Mouse (Mus musculus) cerebellum, adult 8-10 months (tissue): Measurements from ENCODE around the gene Gpr19.

Experiments
- DNase-seq: peaks from one replicate; pipeline ENCODE4 v3.0.0; 2022

The Gpr19 gene

DNA sequence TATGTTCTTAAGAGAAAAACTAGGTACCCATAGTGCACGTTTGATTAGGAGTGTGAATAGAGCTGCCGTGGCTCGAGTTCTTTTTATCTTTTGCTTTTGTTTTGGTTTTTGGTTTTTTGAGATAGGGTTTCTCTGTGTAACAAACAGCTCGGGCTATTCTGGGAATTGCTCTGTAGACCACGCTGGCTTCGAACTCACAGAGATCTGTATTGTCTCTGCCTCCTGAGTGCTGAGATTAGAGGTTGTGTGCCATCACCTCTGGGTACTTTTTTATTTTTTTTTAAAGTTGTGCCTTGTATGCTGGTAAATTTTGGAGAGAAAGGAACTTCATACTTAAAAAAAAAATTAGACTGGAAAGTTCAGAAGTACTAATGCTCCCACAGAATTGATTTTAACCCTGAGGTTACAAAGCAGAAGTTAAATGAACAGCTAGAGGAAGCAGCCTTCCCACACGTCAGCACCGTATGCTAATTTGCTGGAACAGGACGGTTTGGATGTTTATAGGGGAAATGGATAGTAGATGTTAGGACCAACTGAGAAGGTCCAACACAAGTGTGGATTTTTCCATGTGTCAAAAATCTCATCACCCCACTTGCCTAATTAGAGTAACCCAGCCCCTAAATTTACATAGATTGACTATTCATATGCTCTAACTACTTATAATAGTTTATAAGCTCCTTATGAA is 24.3 kb upstream of the Gpr19 start:
- no peak for DNase-seq

DNA sequence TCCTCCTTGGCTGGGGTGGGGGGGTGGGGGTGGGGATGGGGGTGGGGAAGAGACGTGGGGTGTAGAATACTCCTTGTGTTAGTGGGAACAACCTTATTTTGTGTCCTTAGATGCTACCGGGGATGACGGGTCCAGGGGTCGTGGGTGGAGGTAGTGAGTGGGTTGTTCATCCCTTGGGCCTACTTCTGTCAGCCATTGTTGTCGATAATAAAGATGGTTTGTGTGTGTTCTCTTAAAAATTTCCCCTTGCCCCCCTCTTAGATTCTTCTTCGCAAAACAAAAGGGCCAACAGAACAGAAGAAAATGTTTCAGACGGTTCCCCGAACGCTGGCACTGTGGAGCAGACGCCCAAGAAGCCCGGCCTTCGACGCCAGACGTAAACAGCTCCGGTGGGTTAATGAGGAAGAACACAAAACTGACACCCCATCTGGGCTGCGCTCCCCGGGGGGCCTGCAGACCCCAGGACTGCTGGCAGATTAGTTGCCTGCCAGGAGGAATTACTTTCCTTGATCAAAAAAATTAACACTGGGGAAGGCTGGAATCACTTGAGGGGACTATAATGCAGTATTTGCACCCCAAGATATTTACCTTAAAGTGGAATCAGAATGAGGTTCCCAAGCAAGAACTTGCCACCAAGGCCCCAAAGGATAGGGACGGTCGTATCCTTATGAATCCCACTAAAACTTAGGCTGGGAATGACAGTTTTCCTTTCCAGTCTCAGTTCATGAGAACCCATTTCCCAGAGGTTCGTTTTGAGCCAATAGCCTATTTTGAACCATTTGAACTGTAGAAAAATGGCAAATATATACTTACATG is 23.5 kb upstream of the Gpr19 start:
- no peak for DNase-seq

DNA sequence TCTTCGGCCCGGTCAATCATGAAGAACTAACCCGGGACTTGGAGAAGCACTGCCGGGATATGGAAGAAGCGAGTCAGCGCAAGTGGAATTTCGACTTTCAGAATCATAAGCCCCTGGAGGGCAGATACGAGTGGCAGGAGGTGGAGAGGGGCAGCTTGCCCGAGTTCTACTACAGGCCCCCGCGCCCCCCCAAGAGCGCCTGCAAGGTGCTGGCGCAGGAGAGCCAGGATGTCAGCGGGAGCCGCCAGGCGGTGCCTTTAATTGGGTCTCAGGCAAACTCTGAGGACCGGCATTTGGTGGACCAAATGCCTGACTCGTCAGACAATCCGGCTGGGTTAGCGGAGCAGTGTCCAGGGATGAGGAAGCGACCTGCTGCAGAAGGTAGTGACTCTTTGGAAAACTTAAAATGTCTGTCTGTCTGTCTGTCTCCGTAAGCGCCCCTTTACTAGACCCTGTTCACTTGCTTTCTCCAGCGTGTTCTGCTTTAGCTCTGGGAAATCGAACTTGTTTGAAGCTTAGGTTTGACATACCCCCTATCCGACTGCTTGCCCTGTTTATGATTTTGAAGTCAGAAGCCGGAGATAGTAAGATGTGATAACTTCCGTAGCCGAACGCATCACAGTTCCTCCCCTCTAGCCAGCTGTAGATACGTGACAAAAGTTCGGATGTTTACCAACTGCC is 22.8 kb upstream of the Gpr19 start:
- DNase-seq: peak; percentile 78

DNA sequence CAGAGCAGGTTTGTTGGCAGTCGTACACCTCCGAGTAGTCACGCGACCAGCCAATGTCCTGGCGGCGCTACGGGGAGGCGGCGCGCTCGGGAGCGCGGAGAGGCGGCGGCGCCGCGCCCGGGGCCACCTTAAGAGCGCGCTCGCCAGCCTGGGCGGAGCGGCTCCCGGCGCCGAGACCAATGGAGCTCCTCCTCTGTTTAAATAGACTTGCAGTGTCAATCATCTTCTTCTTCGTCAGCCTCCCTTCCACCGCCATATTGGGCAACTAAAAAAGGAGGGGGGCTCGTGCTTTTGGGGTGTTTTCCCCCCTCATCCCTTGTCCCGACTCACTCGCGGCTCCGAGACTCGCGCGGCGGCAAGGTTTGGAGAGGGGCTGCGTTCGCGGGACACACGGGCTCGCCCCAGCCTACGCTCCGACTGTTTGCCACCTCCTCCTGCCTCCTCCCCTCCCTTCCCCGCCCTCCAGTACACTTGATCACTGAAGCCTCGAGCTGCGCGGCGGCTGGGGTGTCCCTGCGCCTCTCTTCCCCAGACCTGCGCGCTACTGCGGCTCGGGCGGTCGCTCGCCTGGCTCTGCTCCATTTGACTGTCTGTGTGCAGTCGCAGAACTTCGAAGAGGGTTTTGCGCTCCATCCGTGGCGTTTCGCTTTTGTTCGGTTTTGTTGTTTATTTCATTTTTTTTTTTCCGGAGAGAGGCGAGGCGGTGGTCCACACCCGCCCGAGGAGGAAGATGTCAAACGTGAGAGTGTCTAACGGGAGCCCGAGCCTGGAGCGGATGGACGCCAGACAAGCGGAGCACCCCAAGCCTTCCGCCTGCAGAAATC is 22.0 kb upstream of the Gpr19 start, which contains the start of gene Cdkn1b:
TSS of gene Cdkn1b (plus strand) at position 212 of the 824 bp plus-strand sequence.
- DNase-seq: peak; percentile 91

DNA sequence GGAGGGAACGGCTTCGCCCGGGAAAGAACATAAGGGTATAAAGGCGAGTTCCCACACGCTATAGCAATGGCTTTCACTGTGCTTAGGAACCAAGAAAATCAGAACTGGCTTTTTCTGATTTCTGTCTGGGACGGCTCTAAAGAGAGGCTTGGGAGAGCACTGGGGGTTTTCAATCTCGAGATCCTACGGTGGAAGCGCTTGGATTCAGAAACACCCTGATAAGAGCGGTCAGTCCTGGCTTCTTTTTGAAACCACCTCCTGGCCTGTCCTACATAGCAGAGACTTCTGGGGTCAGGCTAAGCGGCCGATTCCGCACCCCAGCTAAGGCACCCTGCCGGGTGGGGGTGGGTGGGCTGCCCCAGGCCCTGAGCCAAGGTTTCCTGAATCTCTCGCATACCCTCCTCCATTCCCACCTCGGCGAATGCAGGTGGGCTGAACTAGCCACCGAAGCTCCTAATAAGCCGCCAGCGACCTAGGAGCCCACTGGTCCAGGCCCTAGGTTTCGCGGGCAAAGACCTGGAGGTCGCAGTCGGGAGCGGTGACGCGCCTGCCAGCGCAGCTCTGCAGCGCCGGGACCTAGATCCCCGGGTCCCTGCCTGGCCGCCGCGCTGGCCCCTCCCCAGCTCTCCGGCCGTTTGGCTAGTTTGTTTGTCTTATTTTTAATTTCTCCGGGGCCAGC is 21.3 kb upstream of the Gpr19 start:
- no peak for DNase-seq

DNA sequence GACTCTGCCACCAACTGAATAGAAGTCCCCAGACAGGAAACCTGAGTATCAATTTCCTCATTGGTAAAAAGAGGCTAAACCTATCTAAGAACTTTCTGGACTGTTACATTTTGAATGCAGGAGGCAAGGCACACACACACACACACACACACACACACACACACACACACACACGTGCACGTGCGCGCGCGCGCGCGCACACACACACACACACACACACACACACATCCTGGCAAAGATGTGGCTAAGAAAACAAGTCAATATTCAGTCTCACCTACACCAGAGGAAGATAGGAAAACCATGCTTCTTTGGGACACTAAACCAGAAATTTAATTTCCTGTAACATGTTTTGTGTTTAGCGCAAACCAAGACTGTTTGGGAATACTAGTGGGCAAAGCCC is 20.4 kb upstream of the Gpr19 start:
- no peak for DNase-seq

DNA sequence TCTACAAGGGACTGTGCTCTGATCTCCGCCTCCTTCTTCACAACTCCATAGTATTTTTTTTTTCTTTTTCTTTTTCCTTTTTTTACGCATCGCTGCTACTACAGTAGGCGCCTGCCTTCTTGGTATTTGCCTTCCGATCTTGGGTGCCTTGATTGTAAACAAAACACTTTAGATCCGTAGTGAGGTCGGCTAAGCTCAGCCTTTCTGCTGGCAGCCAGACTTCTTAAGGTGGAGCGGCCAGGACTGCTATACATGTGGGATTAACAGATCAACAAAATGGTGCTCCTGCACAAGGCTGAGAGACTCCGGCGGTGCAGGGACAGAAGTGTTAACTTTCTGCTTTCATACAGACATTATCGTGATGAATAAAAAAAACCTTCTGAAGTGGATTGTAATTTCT is 18.7 kb upstream of the Gpr19 start:
- DNase-seq: no peak

DNA sequence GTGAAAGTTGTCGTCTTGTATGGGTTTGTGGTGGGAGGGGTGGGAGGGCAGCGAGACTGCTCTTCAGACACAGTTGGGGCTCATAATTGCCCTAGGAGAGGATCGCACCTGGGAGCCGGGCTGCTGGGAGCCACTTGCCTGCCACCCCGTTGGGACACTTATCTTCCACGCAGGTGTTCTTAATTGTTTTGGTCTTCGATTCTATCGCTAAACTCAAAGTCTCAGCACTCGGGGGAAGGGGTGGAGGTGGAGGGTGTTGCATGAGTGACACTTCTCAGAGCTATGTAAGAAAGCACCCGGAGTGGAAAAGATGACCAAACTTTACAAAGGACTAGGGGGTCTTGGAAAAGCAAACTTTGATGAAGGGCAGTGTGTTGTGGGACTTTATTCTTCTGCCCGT is 18.3 kb upstream of the Gpr19 start:
- DNase-seq: no peak

DNA sequence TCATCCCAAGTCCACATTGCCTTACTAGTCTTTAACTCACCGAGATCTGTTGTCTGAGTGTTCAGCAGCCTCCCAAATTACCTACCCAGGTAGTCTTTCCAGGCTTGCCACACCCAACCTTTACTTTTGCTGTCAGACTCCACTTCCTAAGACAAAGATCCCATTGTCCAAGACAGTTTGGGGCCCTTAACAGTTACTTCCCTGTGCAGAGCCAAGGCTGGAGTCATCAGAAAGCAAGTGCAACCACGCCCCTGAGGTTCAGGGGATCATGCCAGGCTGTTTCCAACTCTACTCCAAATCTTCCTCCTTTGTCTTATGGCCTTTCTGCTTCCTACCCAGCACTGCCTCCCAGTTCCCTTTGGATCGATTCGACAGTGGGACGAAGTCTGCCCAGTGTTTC is 16.1 kb upstream of the Gpr19 start:
- no peak for DNase-seq

DNA sequence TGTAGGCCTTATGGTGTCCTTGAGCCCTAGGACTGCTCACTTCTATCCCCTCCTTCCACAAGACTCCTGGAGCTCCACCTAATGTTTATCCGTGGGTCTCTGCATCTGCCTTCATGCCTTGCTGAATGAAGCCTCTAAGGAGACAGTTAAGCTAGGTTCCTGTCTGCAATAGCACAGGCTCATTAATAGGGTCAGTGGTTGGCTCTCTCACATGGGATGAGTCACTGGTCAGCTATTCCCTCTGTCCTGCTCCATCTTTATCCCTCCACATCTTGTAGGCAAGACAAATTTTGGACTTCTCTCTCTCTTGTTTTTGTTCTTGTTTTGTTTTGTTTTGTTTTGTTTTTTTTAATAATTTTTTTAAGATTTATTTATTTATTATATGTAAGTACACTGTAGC is 7.4 kb upstream of the Gpr19 start:
- DNase-seq: no peak

DNA sequence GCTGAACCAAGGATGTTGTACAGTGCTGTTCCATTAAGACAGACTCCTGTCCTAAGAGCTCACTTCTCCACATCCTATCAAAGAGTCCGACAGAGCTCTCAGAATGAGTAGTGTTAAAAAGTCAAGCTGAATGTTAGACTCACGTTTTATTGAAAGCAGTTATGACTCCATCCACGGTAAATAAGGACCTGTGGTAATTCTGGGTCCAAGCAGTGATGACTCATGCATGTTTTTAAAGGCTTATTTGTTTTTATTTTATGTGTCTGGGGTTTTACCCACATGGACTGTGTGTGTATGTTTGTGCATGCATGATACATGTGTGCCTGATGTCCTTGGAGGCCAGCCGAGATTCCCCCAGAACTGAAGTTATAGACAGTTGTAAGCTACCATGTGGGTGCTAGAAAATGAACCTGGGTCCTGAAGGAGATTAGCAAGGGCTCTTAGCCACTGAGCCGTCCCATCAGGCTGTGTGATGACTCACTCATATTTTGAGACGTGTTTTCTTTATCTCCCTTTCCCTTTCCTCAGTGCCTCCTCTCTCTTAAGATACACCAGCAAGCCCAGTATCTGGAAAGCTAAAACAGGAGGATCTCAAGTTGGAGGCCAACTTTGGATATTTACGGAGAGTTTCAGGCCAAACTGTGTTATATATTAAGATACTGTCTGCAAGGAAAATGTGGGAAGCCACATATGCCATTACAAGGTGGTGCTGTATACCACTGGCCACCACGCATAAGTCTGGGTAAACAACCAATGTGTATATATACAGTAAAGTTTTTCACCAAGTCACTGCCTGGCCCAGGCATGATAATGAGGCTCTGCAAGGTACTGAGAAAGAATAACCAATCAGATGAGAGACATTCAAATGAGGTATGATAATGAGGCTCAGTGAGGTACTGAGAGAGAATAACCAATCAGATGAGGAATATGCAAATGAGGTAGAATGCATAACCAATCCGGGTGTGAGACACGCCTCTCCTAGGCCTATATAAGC is 5.8 kb upstream of the Gpr19 start:
- no peak for DNase-seq

DNA sequence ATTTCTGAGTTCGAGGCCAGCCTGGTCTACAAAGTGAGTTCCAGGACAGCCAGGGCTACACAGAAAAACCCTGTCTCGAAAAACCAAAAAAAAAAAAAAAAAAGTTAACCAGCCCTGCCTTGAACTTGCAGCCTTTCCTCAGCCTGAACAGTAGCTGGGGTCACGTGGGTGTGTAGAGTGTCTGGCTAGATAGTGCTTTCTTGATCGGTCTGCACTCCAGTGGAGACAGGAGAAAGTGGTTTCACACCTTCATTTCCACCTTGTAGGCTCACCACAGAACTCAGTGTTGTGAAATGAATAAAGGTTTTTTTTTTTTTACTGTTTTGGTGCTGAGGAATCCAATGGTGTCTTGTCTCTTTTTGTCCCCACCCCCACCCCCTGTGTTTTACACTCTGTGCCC is 5.0 kb upstream of the Gpr19 start:
- no peak for DNase-seq

DNA sequence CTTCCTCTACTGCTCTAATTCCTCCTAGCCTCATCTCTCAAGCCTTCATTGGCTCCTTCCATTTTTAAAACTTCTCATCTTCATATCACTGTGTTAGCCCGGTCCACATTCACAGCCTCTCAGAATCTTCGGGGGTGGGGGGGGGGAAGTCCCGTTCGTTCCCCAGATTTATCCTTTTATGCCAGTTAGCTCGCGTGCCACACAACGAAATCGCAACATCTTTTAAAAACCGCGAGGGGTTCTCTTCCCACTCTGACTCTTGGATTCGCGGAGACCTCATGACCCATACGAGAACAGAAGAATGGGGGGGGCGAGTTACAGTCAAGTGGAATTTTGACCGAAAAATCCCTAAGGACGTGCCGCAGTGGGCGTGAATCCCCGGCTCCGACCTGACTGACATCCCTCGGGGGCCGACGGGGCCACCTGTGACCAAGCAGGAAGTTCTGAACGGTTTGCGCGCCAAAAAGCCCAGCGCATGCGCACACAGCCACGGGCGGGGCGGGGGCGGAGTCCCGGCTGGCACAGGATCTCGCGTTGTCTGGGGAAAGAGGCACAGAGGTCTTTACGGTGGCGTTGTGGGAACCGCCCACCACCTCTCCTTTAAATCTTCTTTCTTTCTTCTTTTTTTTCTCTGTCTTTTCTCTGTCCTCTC is 809 bp downstream of the Gpr19 start:
- DNase-seq: peak; percentile 98

DNA sequence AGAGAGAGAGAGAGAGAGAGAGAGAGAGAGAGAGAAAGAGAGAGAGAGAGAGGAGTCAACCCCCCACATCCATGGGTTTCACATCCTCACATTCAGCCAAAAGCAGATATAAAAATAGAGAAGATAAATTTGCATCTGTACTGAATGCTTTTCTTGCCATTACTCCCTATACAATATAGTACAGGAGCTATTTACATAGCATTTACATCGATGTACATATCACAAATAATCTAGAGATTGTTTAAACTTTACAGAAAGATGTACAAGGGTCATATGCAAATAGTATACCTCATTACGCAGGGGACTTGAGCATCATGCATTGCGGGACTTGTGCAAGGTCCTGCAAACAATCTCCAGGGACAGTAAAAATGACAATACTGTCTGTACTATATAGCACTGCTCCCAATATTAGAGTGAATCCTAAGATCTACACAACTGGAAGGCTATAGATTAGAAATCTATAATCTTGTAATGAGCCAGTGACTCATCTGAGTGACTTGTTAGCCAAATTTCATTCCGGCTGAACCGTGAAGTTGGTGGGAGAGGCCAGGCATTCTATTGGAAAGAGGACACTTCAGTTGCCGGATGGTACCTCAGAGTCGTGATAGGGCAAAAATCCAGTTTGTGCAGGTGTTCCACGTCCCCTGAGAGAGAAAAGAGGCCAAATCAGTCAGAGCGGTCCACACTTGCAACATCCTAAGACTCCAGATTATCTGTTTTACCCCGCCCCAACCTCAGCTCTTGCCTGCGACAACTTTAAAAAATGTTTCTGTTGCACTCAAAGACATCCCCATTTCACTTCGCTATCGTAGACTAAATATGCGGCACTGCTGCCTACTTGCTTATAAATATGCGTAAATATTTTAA is 1.6 kb downstream of the Gpr19 start:
- no peak for DNase-seq

DNA sequence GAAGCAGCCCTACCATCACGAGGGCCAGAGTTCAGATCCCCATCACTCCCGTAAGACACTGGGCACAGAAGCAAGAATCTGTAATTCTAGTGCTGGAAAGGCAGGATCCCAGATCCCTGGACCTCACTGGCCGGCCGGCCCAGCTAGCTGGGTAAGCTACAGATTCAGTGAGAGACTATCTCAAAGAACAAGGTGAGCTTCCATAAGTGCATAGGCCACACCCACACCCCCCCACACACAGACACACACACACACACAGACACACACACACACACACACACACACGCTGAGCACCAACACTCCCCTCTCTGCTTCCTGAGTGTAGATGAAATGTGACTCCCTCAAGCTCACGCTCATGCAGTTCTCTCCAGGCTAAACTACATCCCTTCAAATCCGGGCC is 7.9 kb downstream of the Gpr19 start:
- no peak for DNase-seq

DNA sequence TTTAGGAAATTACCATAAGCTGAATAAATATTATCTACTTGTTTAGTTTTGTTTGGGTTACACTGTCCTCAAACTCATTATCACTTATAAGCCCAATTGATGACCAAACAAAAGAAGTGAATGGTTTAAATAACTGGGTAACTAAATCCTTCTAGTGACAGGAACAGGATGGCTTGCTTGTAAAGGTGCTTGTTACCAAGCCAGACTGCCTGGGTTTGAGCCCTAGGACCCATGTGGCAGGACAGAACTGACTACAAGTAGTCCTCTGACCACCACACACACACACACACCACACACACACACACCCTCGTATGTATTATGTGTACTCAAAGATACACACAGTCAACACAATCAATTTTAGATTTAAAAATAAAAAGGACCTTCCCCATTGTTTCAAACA is 8.6 kb downstream of the Gpr19 start:
- no peak for DNase-seq

DNA sequence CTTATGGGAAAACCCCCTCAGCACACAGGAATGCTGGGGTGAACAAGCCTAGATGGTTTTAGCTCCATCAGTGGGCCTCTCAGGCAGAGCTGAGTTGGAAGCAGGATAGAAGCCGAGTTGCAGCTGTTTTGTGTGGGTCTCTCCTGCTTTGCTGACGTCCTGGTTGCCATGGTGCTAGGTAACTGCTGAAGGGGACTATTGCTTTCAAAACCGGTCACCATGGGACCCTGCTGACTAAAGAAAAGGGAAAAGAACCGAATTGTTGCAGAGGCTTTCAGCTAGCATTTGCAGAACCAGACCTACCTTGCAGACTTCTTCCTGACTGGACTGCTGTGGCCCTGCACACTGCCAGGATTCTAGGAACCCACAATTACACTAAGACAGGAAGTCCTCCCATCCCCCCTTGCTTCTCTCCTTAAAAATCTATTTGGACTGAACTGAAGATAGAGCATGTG is 9.8 kb downstream of the Gpr19 start:
- peak; percentile 35 for DNase-seq

DNA sequence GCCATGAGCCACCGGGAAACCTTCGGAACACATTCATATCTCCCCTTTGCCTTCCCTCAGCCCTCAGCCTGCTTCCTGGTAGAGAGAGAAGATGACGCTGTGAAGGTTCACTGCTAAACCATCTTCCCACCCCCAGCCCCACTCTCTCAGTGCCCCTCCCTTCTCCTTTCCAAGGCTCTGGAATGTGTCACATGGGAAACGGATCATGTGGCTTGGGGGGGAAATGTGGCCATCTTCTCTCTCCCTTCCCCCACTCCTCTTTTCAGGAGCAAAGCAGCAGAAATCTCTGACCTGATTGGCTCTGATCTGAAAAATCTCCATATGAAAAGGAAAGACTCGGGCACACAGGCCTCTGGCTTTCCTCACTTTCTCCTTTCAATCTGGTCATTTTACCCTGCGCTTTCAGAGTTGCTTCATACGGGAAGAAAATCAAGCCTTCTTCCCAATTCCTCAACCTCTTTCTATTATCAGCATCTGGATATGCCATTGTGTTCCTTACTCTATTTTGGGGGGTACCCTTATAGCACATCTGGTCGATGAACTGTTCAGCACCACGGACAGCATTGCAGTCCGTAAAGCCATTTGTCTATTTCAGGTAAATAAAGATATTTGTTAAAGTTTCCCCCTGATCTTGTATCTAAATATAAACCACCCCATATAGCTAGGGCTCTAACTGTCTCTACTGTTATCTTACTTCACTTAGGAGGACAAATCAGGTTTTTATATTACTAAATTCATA is 10.5 kb downstream of the Gpr19 start:
- peak; percentile 80 for DNase-seq

DNA sequence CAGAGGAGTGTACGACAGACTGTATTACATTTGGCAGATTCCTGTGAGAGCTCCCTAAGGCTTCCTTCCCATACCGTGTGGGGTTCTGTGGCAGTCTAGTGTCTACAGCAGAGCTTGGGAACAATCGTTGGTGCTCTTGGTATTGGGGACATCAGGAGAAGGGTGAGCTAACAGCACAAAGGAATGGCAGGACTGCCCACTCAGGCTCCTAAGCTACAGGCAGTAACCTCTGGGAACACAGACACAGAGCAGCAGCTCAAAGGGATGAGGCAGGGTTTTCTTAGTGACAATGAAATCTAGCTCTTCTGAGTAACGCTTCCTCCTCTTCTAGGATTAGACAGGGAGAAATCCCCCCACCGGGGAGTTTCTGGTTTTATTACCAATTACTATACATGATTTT is 11.4 kb downstream of the Gpr19 start:
- peak; percentile 46 for DNase-seq
